Mouse (Mus musculus): ENCODE data around the gene Heca.

- 0 out of 2 replicates have a peak, but pooled peaks have one; percentile 21 for TF ChIP-seq POLR2A (IDR thresholded peaks at IDR 0.05; ENCODE audit: insufficient read depth, low read depth, low read length)
- TF ChIP-seq CTCF (IDR thresholded peaks at IDR 0.05), result peak; percentile 95
Observed at GRCm38 (mm10) chr10:17869822-17870662, 77.8 kb downstream of the Heca start.

All from heart, adult 2 months (tissue).